Mouse (Mus musculus): Measurements from ENCODE around the gene Gjc1. TPM values are rescaled to one million over a fixed set of nuclear protein-coding genes. Genes with fewer than 3 reads are reported as not detected.

Gjc1 gene
- 5.5 TPM for polyA plus RNA-seq (2015; fragmentation: Illumina TruSeq; extraction: RNeasy Lipid Tissue Mini Kit (QIAGEN cat#74804); ENCODE audit: insufficient read depth, low replicate concordance)

GRCm38 (mm10) chr11:102819021-102819782 is at the start of gene Gjc1:
TSS of gene Gjc1 (minus strand) at chr11:102819700.

GRCm38 (mm10) chr11:102835549-102835948 is 16.0 kb upstream of the Gjc1 start, which contains the start of gene Higd1b:
TSS of gene Higd1b (plus strand) at chr11:102835849.

GRCm38 (mm10) chr11:102761309-102762210 is 57.9 kb downstream of the Gjc1 start, which contains the start of gene Adam11:
TSS of gene Adam11 (plus strand) at chr11:102761439.

Other genes starting within 250 kb of the Gjc1 start
- gene Gm11627, start 240.2 kb downstream of the Gjc1 start, polyA plus RNA-seq (2015; fragmentation: Illumina TruSeq; extraction: RNeasy Lipid Tissue Mini Kit (QIAGEN cat#74804); ENCODE audit: insufficient read depth, low replicate concordance), result 1.6 TPM
- gene Fzd2, start 215.3 kb downstream of the Gjc1 start, polyA plus RNA-seq (2015; fragmentation: Illumina TruSeq; extraction: RNeasy Lipid Tissue Mini Kit (QIAGEN cat#74804); ENCODE audit: insufficient read depth, low replicate concordance), result 0.61 TPM
- not detected for gene Meioc, start 156.0 kb downstream of the Gjc1 start, polyA plus RNA-seq (2015; fragmentation: Illumina TruSeq; extraction: RNeasy Lipid Tissue Mini Kit (QIAGEN cat#74804); ENCODE audit: insufficient read depth, low replicate concordance)
- gene Ccdc43, start 121.9 kb downstream of the Gjc1 start, polyA plus RNA-seq (2015; fragmentation: Illumina TruSeq; extraction: RNeasy Lipid Tissue Mini Kit (QIAGEN cat#74804); ENCODE audit: insufficient read depth, low replicate concordance), result 29.5 TPM
- gene Adam11, start 58.3 kb downstream of the Gjc1 start, polyA plus RNA-seq (2015; fragmentation: Illumina TruSeq; extraction: RNeasy Lipid Tissue Mini Kit (QIAGEN cat#74804); ENCODE audit: insufficient read depth, low replicate concordance), result 6.3 TPM
- not detected for gene Higd1b, start 16.1 kb upstream of the Gjc1 start, polyA plus RNA-seq (2015; fragmentation: Illumina TruSeq; extraction: RNeasy Lipid Tissue Mini Kit (QIAGEN cat#74804); ENCODE audit: insufficient read depth, low replicate concordance)
- 82.0 TPM for gene Eftud2, start 61.3 kb upstream of the Gjc1 start, polyA plus RNA-seq (2015; fragmentation: Illumina TruSeq; extraction: RNeasy Lipid Tissue Mini Kit (QIAGEN cat#74804); ENCODE audit: insufficient read depth, low replicate concordance)
- gene Ccdc103, start 61.5 kb upstream of the Gjc1 start, polyA plus RNA-seq (2015; fragmentation: Illumina TruSeq; extraction: RNeasy Lipid Tissue Mini Kit (QIAGEN cat#74804); ENCODE audit: insufficient read depth, low replicate concordance), result not detected
- gene Fam187a, start 65.5 kb upstream of the Gjc1 start, polyA plus RNA-seq (2015; fragmentation: Illumina TruSeq; extraction: RNeasy Lipid Tissue Mini Kit (QIAGEN cat#74804); ENCODE audit: insufficient read depth, low replicate concordance), result not detected
- gene Gfap, start 81.2 kb upstream of the Gjc1 start, polyA plus RNA-seq (2015; fragmentation: Illumina TruSeq; extraction: RNeasy Lipid Tissue Mini Kit (QIAGEN cat#74804); ENCODE audit: insufficient read depth, low replicate concordance), result 0.83 TPM
- 2.7 TPM for gene Kif18b, start 105.4 kb upstream of the Gjc1 start, polyA plus RNA-seq (2015; fragmentation: Illumina TruSeq; extraction: RNeasy Lipid Tissue Mini Kit (QIAGEN cat#74804); ENCODE audit: insufficient read depth, low replicate concordance)
- gene C1ql1, start 127.0 kb upstream of the Gjc1 start, polyA plus RNA-seq (2015; fragmentation: Illumina TruSeq; extraction: RNeasy Lipid Tissue Mini Kit (QIAGEN cat#74804); ENCODE audit: insufficient read depth, low replicate concordance), result not detected
- 48.5 TPM for gene Nmt1, start 208.5 kb upstream of the Gjc1 start, polyA plus RNA-seq (2015; fragmentation: Illumina TruSeq; extraction: RNeasy Lipid Tissue Mini Kit (QIAGEN cat#74804); ENCODE audit: insufficient read depth, low replicate concordance)
- gene Dcakd, start 208.6 kb upstream of the Gjc1 start, polyA plus RNA-seq (2015; fragmentation: Illumina TruSeq; extraction: RNeasy Lipid Tissue Mini Kit (QIAGEN cat#74804); ENCODE audit: insufficient read depth, low replicate concordance), result 14.3 TPM